Mouse (Mus musculus) gastrocnemius, postnatal 4 days (tissue): ENCODE data around the gene Mrpl21. TPM values are rescaled to one million over a fixed set of nuclear protein-coding genes. Genes with fewer than 3 reads are reported as not detected.

Experiments used
- DNase-seq, 2 experiments: peaks; one replicate each; pipeline ENCODE4 v3.0.0; 2021 to 2022; ENCODE audit warnings: low spot score in 2 of 2, mixed read lengths in 2 of 2
- long read RNA-seq, 2 experiments: library from polyadenylated mRNA; stranded (forward); transcript quantifications; one replicate each; pipeline ENCODE4 v2.0.0; 2021
- total RNA-seq, 2 experiments: library from RNA; stranded (reverse); gene quantifications; 2 replicates each; pipeline ENCODE4 v1.2.3; 2021

Gene Mrpl21
- 10 to 100 TPM; 63.7 to 67.5 TPM for total RNA-seq
- long read RNA-seq, experiment 1, transcript Mrpl21-201 (7 exons, 802 nt): major isoform, 49 of 52 reads
- long read RNA-seq, experiment 1, partial matches to known transcripts: 0 of 52 reads
- long read RNA-seq, experiment 1, other reads (novel, unspliced or antisense): 2 of 52 reads
- long read RNA-seq, experiment 2, transcript Mrpl21-201 (7 exons, 802 nt): major isoform, 41 of 41 reads
- long read RNA-seq, experiment 2, partial matches to known transcripts: 0 of 41 reads
- long read RNA-seq, experiment 2, other reads (novel, unspliced or antisense): 0 of 41 reads

DNA sequence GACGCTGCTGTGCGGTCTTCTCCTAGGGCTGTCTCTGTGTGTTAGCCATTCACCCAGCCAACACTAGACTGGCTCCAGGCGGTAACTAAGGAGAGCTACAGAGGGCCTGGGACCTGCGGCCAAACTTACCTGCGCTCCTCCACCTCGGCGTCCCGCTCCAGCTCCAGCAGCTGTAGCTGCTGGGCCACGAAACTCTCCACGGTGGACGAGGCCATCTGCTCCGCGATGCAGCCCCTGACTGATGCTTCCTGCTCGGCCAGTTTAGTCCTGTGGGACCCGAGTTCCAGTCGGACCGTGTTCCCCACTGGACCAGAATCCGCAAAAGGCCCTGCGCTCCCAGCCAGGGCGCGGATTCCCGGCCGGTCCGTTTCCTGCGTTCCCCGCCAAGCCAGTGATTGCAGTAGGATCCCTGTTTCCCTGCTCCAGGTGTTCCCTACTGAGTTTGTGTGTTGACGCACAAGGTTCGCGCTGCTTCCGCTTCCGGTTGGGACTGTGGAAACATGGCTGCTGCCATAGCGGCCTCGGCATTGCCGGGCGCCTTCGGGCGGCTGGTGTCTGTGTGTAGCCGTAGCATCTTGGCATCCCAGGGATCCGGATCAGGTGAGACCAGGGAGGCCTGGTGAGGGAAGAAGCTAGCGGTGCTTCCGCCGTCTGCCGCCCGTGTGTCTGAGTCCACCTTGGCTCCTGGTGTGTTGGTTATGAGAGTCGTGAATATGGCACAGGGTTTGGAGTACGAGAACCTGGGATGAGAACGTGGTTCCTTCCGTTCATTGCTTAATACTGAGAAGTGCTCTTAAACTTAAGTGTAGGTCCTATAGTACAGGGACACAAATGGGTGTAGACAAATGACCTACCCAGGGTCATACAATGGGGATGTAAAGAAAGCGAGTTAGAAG, at the start of gene Mrpl21, which contains the start of gene Ighmbp2:
Gene Mrpl21, plus strand, starts transcription at position 330 of the 896 bp plus-strand sequence.
Gene Ighmbp2, minus strand, starts transcription at position 446 of the 896 bp plus-strand sequence.
- DNase-seq: peak; percentile 75 to 90

DNA sequence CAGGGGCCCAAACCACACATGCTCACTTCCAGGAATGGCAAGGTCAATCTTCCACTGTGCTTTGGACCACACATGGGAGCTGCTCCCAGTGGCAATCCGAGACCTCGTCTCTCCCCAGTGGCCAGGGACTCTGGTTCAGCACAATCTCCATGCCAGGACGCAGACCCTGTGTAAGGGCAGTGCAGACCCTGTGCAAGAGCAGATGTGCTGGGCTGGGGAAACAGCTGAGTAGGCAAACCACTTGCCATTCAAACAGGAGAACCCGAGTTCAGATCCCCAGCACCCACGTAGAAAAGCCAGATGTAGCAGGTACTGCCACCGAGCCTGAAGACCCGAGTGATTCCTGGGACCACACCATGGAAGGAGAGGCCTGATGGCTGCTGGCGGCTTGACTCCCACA, 22.7 kb upstream of the Mrpl21 start:
- DNase-seq: peak in 1 of 2 experiments; percentile 11

DNA sequence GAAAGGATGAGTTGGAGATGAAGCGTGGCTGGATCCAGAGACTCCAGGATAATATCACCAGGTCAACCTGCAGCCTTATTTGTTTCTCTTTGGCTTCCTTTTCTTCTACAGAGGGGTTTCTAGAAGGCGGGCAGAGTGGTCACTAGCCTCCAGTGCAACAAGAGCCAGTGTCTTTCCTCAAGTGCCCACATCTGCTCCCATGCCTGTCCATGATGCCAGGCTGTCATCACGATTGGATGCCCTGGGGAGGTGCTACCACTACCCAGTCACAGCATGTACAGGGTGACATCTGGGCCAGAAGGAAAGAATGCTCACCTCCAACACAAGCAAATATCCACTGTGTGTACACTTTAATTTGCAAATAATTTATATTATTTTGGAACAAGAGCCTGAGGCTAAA, 22.1 kb upstream of the Mrpl21 start:
- no peak for DNase-seq

DNA sequence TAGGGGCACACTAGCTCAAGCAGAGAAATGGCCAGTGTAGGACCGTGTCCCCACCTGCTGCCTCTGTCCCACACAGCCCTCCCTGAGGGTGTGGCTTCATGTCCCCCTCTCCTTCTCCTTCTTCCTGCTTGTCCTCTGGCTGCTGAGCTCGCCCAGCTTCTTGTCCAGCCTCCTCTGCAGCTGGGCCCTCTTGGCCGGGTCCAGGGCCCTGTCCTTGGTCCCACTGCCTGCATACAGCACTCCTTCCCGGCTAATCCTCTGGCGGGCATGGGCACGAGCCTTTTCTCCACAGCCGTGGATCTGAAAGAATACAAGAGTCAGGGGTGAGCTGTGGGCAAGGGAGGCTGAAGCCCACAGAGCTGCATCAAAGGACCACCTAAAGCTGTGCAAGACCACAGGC, 21.4 kb upstream of the Mrpl21 start:
- DNase-seq: peak in 1 of 2 experiments; percentile 14

DNA sequence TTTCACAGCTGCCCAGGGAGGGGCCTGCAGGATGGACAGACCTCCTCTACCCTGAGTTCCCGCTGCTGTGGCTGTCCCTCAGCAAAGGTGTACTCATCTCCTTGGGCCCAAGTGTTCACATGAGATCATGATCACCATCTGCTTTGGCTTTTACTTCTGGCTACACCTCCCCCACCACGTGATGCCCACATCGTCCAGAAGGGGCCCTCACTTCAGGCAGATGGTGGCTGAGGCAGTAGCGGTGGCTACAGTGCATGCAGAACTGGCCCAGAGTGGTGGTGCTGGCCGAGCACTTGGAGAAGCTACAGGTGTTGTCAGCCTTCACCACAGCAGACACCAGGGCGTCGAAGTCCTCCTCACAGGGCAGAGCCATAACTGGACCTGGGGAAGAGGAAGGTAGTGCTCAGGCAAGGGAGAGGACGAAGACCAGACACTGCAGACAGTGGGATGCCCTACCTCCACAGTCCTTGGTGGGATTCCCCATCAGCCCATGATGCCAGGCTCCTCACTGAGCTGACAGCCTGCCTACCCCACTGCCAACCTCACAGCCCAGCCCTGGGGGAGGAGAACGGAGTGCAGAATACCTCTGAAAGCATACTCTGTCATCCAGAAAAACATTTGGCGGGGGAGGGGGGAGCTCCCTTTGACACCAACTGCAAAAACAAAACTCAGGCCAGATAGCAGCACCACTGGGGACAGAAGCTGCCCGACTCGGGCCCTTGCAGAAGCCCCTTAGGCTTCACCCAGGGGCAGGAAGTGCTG, 20.8 kb upstream of the Mrpl21 start:
- peak in 1 of 2 experiments; percentile 14 for DNase-seq

DNA sequence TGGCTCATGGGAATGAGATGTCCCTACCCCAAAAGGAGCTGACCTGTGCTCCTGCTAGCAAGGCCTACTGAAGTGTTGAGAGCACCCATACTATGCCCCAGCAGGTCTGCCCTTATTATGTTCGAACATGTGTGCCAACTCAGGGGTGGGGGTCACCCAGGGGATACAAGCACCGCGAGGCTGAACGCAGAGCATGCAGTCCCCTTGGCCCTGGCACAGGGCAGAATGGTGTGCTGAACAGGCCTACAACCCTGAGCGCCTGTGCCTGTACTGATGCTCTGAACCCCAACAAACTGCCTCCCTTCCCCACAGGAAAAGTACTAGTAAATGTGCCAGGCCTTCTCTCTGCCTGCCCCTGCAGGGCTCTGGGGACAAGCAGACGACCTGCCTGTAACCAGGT, 18.4 kb upstream of the Mrpl21 start:
- DNase-seq: peak in 1 of 2 experiments; percentile 12

DNA sequence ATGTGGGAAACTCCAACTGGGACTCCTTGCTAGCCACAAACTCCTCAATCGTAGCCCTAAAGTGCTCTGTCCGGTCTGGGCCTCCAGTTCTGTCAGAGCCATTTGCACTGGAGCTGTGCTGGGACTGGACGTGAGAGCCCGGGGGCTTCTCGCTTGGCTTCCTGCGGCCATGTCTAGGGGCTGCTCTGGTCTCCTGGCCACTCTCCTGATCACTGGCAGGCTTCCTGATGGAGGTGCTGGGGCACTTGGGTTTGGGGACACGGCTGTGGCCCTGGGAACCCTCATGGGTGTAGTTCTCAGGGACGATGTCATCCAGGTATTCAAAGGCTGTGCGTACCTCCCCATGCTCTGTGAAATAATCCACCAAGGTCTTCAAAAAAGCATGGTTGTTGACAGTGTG, 17.5 kb upstream of the Mrpl21 start:
- peak in 1 of 2 experiments; percentile 11 for DNase-seq

DNA sequence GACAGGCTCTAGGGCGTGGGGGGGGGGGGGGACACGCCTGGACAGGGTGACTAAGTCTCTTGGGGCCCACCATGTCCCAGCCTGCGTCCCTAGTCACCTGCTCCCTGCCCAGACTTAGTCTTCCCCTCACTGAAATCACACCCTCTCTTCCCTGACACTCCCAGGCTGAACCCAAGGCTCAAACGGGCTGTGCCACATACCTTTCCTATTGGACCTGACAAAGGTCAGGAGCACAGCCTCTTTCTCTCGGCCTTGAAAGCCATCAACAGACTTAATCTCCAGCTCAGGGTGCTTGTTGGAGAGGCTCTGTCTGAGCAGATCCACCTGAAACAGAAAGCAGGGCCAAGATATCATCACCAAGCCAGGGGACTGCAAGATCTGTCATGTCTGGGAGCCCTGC, 16.6 kb upstream of the Mrpl21 start:
- peak in 1 of 2 experiments; percentile 13 for DNase-seq

DNA sequence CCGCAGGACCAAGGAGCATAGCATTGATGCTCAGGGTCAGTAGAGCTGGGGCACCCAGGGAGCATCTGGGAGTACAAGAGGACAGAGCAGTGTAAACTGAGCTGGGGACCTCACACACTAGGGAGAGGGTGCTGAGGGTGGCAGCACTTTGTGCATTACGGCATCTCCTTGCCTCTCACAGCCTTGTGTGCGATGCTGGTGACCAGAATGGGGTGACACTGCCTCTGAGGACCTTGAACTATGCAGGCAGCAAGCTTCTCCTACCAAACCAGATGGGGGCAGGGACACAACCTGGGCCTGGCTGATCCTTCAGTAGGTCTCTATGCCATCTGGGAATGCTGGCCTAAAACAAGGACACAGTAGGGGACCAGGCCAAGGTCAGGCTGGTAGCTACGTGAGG, 16.0 kb upstream of the Mrpl21 start:
- DNase-seq: peak in 1 of 2 experiments; percentile 8

DNA sequence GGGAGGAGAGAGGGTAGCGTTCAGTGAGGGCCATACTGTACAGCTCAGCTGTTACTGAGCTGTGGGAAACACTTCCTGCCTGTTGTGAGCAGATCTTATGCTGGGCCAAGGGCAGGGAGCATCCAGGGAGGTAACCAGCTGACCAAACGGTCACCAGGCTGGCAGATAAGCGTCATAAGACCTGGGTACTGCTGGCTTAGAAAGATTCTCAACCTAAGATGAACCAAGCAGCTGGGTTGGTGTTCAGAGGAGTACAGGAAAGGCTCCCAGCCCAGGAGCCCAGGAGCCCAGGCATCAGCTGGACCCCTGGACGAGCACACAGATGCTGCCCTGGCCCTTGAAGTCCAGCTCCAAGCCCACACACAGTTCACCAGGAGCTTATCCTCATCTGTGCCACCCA, 15.4 kb upstream of the Mrpl21 start:
- DNase-seq: peak in 1 of 2 experiments; percentile 15

DNA sequence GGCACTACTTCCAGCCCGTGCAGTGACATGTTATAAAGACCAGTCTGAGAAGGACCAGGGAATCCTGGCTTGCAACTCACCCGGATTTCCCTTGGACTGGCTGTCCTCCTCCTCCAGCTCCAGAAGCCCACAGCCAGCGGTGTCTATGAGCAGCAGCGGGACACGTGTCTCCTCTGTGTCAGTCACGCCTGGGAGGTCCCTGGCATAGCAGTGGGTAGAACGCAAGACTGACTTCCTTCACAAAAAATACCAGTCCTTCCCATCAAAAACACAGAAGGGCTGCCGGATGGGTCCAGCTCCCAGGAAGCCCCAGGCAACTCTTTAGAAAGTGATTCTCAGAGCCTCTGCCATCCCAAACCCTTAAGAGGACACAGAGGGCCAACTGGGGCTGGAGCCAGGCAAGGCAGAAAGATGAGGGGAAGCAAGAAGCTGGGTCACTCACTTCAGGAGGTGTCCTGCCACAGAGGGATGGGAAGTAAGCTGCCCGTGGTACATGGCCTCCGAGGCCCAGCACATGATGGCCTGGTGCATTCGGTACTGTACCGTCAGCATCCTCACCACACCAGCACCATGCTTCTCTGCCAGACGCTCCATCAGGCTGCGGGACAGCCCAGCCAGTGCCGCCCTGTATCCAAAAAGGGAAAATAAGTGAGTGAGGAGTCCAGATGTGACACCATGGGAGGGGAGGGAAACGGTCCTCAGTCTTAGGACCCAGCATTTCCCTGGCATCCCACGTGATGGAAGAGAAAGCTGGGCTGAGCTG, 14.3 kb upstream of the Mrpl21 start:
- peak in 1 of 2 experiments; percentile 12 for DNase-seq

DNA sequence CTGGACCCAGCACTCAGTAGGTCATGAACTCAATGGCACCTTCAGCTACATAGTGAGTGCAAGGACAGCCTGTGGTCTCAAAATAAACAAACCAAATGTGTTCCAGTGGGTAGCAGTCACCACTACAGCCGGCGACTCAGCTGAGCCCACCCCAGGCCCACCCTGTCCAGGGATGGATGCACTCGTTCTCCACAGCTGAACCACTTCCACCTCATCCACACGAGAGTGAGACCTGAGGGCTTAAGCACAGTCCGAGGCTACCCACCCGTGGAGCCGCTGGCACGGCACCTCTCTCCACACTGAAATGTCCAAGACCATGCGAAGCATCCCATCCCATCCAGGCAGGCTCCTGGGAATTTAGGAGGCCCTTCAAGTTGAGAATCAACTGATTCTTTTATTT, 13.4 kb upstream of the Mrpl21 start:
- DNase-seq: peak in 1 of 2 experiments; percentile 12

DNA sequence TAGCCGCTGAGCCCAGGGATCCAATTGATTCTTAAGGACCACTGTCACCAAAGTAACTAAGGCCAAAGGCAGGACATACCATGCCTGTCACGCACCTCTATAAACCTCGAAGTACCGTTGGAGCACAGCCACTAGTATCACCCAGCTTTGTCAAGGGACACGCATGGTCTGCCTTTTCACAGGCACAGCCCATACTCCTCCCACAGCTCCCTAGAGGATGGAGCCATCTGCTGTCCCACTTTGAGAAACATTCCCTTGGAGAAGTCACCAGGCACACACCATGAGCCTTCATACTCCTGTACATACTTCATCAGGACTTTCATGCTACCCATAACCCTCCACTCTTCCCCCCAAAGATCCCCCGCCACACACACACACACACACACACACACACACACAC, 12.9 kb upstream of the Mrpl21 start:
- peak in 1 of 2 experiments; percentile 3 for DNase-seq

DNA sequence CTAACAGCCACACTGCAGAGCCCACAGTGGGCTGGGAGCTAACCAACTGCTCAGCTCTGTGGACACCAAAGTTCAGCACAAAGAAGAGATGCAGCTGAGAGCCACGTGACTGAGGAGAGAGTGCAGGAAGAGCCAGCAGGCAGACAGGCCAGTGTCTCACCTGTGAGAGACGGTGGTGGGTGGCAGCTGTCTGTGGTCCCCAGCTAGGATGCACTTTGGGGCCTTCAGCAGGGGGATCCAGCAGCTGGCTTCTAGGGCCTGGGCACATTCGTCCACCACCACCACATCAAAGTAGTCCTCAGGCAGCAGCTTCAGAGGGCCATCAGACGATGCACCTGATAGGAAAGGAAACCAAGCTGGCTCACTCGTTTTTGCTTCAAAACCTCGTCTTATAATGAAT, 11.3 kb upstream of the Mrpl21 start:
- DNase-seq: peak in 1 of 2 experiments; percentile 9

DNA sequence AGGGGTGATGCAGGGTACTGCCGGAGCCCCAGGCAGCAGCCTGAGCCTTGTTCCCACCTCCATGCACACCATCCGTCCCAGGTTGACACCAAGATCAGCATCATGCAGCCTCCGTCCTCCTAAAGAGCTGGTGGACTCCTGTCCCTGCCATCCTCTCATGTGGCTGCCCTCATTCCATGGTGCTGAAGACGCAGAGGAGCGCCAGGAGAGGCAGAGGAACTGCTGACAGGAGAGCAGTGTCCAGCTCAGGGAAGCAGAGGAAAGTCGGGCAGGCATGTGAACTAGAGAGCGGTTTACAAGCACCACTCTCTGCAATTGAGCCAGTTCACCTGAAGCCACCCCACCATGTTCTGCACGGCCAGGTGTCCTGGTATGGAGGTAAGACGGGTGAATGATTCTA, 9.4 kb upstream of the Mrpl21 start:
- DNase-seq: peak in 1 of 2 experiments; percentile 14

DNA sequence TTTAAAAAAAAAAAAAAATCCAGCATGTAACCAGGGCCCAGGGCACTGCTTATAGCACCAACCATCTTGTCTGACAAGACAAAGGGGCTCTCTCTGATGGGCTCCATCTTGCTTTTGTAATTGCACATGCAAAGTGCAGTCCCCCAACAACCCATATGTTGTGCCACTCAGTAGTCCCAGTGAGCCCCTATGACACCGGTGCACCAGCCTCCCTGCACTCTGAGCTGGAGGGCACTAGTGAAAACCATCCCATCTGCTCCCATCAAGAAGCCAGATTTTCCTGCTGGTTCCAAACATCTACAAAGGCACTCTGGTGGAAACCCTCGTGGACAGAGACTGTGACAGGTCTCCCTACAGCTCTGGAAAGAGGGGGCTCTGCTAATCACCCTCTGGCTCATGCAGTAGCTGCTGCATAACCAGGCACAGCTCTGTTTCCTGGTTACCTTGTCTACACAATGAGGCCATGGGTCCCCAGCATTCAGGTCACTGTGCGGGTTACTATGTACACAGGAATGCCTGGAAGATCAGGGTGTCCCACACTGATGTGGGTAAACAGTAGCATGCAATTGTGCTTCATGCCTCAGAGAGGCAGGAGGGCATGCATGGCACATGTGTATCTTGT, 6.8 kb upstream of the Mrpl21 start:
- DNase-seq: no peak

DNA sequence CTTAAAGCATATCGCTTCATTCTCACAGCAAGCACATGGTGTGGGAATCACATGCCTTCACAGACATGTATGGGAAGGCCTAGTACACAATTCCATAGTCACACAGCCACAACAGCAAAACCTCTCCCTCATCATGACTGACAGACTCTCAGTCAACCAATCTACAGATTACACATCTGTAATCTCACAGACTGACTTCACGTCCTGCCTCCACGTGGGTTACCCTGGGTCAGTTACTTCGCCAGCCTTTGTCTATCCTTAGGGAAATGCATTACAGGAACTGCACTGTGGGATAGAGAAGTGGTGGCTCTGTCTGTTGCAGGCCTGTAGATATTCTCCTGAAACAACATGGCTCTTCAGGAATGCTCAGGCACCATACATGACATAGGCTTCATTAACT, 815 bp upstream of the Mrpl21 start:
- DNase-seq: no peak

DNA sequence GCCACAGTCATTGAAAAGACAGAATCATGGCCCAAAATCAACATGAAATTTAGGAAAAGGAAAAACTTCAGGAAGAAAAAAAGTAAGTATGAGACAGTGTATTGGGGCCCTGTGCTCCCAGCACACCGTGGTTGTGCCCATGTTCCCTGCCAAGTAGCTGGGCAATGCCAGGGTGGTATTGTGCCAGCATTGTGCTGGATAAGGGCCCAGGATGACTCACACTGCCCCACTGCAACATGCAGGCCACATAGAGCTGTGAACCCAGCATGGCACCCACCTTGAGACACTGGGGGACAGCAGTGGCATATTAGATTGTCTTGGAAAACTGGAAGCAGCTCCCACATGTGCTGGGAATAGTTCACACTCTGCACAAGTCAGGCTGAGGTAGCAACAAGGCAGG, 6.3 kb downstream of the Mrpl21 start:
- no peak for DNase-seq

DNA sequence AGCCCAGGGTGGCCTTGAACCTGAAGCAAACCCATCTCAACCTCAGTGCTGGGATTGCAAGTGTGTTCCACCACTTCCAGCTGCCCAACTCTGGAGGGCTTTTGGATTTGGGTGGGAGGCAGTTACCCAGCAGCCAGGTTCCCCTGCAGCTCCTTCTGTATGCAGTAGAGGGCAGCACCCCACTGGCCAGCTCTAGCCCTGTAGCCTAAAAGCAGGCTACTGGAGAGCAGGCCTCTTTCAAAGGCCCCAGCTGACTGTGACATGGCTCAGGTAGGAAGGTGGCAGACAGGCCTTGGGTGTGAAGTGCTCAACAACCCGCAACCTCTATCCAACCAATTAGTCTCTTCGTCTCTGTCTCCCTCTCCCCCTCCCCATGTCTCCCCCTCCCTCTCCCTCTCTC, 9.3 kb downstream of the Mrpl21 start:
- peak in 1 of 2 experiments; percentile 68 for DNase-seq

DNA sequence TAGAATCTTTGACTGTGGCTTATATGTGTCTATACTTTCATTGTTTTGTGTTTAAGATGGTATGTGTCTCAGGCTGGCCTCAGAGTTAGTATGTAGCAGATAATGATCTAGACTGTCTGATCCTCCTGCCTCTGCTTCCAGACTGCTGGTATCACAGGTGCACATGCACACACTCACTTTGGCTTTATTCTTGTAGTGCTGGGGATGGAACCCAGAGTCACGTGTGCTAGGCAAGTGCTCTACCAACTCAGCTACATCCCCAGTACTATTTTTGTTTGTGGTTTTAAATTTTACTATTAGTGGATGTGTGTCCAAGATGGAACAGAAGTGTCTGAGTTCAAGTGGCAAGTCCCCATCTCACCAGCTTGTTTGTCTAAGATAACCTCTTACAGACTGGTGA, 10.3 kb downstream of the Mrpl21 start:
- no peak for DNase-seq
